In genomic region chr19:47888037-47888436, GRCm38 (mm10) we compare ENCODE assay signal across 25 mouse cellular contexts. TPM values are rescaled to one million over a fixed set of nuclear protein-coding genes. Genes with fewer than 3 reads are reported as not detected.
A peak's percentile ranks its signal among the peaks of the same experiment; 100 is the strongest.
DNase-seq lines count a peak whose midpoint lies in the region; ATAC-seq and TF ChIP-seq lines count a peak whose summit lies in the region.
"Had no signal": no experiment of that assay in that cellular context is flagged by ENCODE, and none has a peak within 500 bp of the region (broad histone marks: within the 10 kb centered on the region; RNA-seq: fewer than 3 reads in every experiment).

No protein-coding gene starts in this region.

- H3ac ChIP-seq in myocyte (ENCODE audit: control insufficient read depth, insufficient read length) = no peak overlapping the region

- no peaks in the 10 kb centered on the region for H3K9me3 ChIP-seq in midbrain, embryonic 11.5 days (ENCODE audit: control insufficient read depth, low read length)
- no peaks in the 10 kb centered on the region for H3K9me3 ChIP-seq in midbrain, embryonic 10.5 days (replicated peaks)
- no peaks in the 10 kb centered on the region for H3K9me3 ChIP-seq in embryonic facial prominence, embryonic 10.5 days
- H3K9me3 ChIP-seq in forebrain, embryonic 10.5 days = no peaks in the 10 kb centered on the region
- H3K9me3 ChIP-seq: embryonic facial prominence, embryonic 13.5 days; forebrain, embryonic 13.5 days; heart, embryonic 12.5 days; liver, embryonic 13.5 days had no signal

- H3K4me1 ChIP-seq in midbrain, embryonic 11.5 days (ENCODE audit: control insufficient read depth, insufficient read depth, low read length) = no peaks in the 10 kb centered on the region
- H3K4me1 ChIP-seq in midbrain, embryonic 10.5 days = peaks cover 8% of the 10 kb centered on the region; the same call in 1 of the 2 replicates
- H3K4me1 ChIP-seq in embryonic facial prominence, embryonic 10.5 days = peaks cover 13% of the 10 kb centered on the region
- peaks cover 4% of the 10 kb centered on the region; the same call in 1 of the 2 replicates for H3K4me1 ChIP-seq in forebrain, embryonic 10.5 days
- H3K4me1 ChIP-seq: forebrain, embryonic 13.5 days; liver, embryonic 13.5 days had no signal

- no peak overlapping the region for H3K27ac ChIP-seq in midbrain, embryonic 11.5 days (ENCODE audit: low read depth, low read length)
- H3K27ac ChIP-seq in midbrain, embryonic 10.5 days (replicated peaks) = no peak overlapping the region
- H3K27ac ChIP-seq in embryonic facial prominence, embryonic 10.5 days (replicated peaks) = no peak overlapping the region
- no peak overlapping the region for H3K27ac ChIP-seq in forebrain, embryonic 10.5 days
- H3K27ac ChIP-seq: embryonic facial prominence, embryonic 13.5 days; forebrain, embryonic 13.5 days; hindbrain, embryonic 14.5 days; left cerebral cortex, adult 2 months; liver, embryonic 13.5 days had no signal

- ATAC-seq in midbrain, embryonic 11.5 days (ENCODE audit: low FRiP score) = no peak
- peak; percentile 33 for ATAC-seq in CD4-positive, CD25-positive, alpha-beta regulatory T cell, adult 4 months
- ATAC-seq: midbrain, embryonic 16.5 days had no signal

- no peaks in the 10 kb centered on the region for H3K27me3 ChIP-seq in midbrain, embryonic 11.5 days (ENCODE audit: control insufficient read depth, insufficient read depth, low read length)
- H3K27me3 ChIP-seq in midbrain, embryonic 10.5 days (ENCODE audit: low read depth, poor library complexity, severe bottlenecking) = no peaks in the 10 kb centered on the region
- no peaks in the 10 kb centered on the region for H3K27me3 ChIP-seq in myocyte (ENCODE audit: control insufficient read depth, insufficient read depth, insufficient read length)
- no peaks in the 10 kb centered on the region for H3K27me3 ChIP-seq in embryonic facial prominence, embryonic 10.5 days (replicated peaks; ENCODE audit: low read depth, poor library complexity, severe bottlenecking)
- H3K27me3 ChIP-seq in forebrain, embryonic 10.5 days (ENCODE audit: poor library complexity, severe bottlenecking) = no peaks in the 10 kb centered on the region
- H3K27me3 ChIP-seq: embryonic facial prominence, embryonic 13.5 days; forebrain, embryonic 13.5 days; heart, embryonic 12.5 days; liver, embryonic 13.5 days had no signal

- TF ChIP-seq POLR2A in myocyte (IDR thresholded peaks at IDR 0.05; ENCODE audit: insufficient read length, low read depth) = no peak

- H3K4me3 ChIP-seq in midbrain, embryonic 11.5 days (ENCODE audit: low read depth, low read length) = no peak overlapping the region
- no peak overlapping the region for H3K4me3 ChIP-seq in midbrain, embryonic 10.5 days
- no peak overlapping the region for H3K4me3 ChIP-seq in myocyte
- H3K4me3 ChIP-seq in embryonic facial prominence, embryonic 10.5 days = no peak overlapping the region
- H3K4me3 ChIP-seq in forebrain, embryonic 10.5 days = no peak overlapping the region
- H3K4me3 ChIP-seq: embryonic facial prominence, embryonic 13.5 days; erythroblast, embryonic 14.5 days; forebrain, embryonic 13.5 days; heart, embryonic 12.5 days; left cerebral cortex, adult 2 months; liver, embryonic 13.5 days had no signal

- no peak overlapping the region for H3K9ac ChIP-seq in midbrain, embryonic 11.5 days (ENCODE audit: low read length)
- H3K9ac ChIP-seq: embryonic facial prominence, embryonic 13.5 days; forebrain, embryonic 13.5 days; heart, embryonic 12.5 days; hindbrain, embryonic 14.5 days; liver, embryonic 13.5 days had no signal

- no peaks in the 10 kb centered on the region for H3K79me2 ChIP-seq in myocyte (ENCODE audit: control insufficient read depth, insufficient read depth)

- no peaks in the 10 kb centered on the region for H3K36me3 ChIP-seq in midbrain, embryonic 11.5 days (ENCODE audit: control insufficient read depth, insufficient read depth, low read length)
- H3K36me3 ChIP-seq in midbrain, embryonic 10.5 days = peaks cover under 1% of the 10 kb centered on the region; the same call in 1 of the 2 replicates
- peaks cover 1% of the 10 kb centered on the region for H3K36me3 ChIP-seq in myocyte (ENCODE audit: control insufficient read depth, insufficient read depth)
- H3K36me3 ChIP-seq in embryonic facial prominence, embryonic 10.5 days (replicated peaks) = peaks cover 6% of the 10 kb centered on the region
- H3K36me3 ChIP-seq in forebrain, embryonic 10.5 days (replicated peaks) = peaks cover 4% of the 10 kb centered on the region
- H3K36me3 ChIP-seq: liver, embryonic 13.5 days had no signal

- H3K4me2 ChIP-seq in midbrain, embryonic 11.5 days = no peak overlapping the region
- H3K4me2 ChIP-seq in myocyte (ENCODE audit: low read depth) = peak overlapping the region; percentile 27
- H3K4me2 ChIP-seq: embryonic facial prominence, embryonic 13.5 days; forebrain, embryonic 13.5 days; heart, embryonic 12.5 days; hindbrain, embryonic 14.5 days; liver, embryonic 13.5 days had no signal

- WGBS in midbrain, embryonic 11.5 days = 93% methylated on average over 8 of the region's 8 CpGs
- WGBS in midbrain, embryonic 10.5 days = 96% methylated on average over 8 of the region's 8 CpGs
- WGBS in embryonic facial prominence, embryonic 10.5 days = 95% methylated on average over 8 of the region's 8 CpGs
- WGBS in forebrain, embryonic 10.5 days = 93% methylated on average over 8 of the region's 8 CpGs

- peak; percentile 4 for DNase-seq in midbrain, embryonic 11.5 days (ENCODE audit: low spot score, missing footprints)
- DNase-seq in midbrain, embryonic 10.5 days (ENCODE audit: low spot score) = no peak
- peak; percentile 86 to 87 for DNase-seq in spleen, postnatal 36 days (ENCODE audit: low spot score in 2 of 2)
- no peak for DNase-seq in embryonic facial prominence, embryonic 10.5 days (ENCODE audit: low spot score)
- DNase-seq in kidney, adult 9 months = no peak
- no peak for DNase-seq in forebrain, embryonic 10.5 days (ENCODE audit: extremely low spot score, low spot score)
- DNase-seq: adrenal gland, adult 2 months; cerebellum, adult 11-12 months; kidney, postnatal 10 days; liver, embryonic 13.5 days; lung, adult 2 months; retina, postnatal 1 day had no signal

TF ChIP-seq in myocyte, 11 proteins besides CTCF, POLR2A, EP300 and RAD21 (continues in another document):
- no peak for TF ChIP-seq SRF (IDR thresholded peaks at IDR 0.05; ENCODE audit: control insufficient read depth, insufficient read length, low read depth)
- TF ChIP-seq MYOD1 (IDR thresholded peaks at IDR 0.05; ENCODE audit: control insufficient read depth in 1 of 3, insufficient read length in 2 of 3, low read depth in 2 of 3) = no peak
- TF ChIP-seq CEBPB (IDR thresholded peaks at IDR 0.05; ENCODE audit: insufficient read depth, poor library complexity, severe bottlenecking) = no peak
- no peak for TF ChIP-seq MYOG (IDR thresholded peaks at IDR 0.05; ENCODE audit: control insufficient read depth in 1 of 3, insufficient read depth in 1 of 3, insufficient read length in 2 of 3, low read depth in 2 of 3)
- TF ChIP-seq USF1 (IDR thresholded peaks at IDR 0.05; ENCODE audit: low read depth) = no peak

RNA-seq across cellular contexts. Expression of gene Gsto2, which starts 22.7 kb away (rescaled TPM):
- 1.4 and 1.8 TPM in 2 replicates for polyA plus RNA-seq in midbrain, embryonic 11.5 days (2014; fragmentation: Nextera tagmentation; extraction: Ambion mirVana)
- 1.4 and 1.6 TPM in 2 replicates for polyA plus RNA-seq in midbrain, embryonic 10.5 days (2016; fragmentation: Nextera tagmentation; extraction: Ambion mirVana)
- polyA plus RNA-seq in CD4-positive, CD25-positive, alpha-beta regulatory T cell, adult 4 months (2017; shearing (Covaris generic)) = under 1 TPM in 1 of 2 experiments, not detected in 1; 0.95 TPM
- 5.7 TPM for polyA plus RNA-seq in myocyte (2012; fragmentation: generic; extraction: Trizol)
- polyA plus RNA-seq in embryonic facial prominence, embryonic 10.5 days (2016; fragmentation: Nextera tagmentation; extraction: Ambion mirVana) = 0.74 and 1.0 TPM in 2 replicates
- 0.76 and 0.81 TPM in 2 replicates for polyA plus RNA-seq in forebrain, embryonic 10.5 days (2016; fragmentation: Nextera tagmentation; extraction: Ambion mirVana)
- polyA plus RNA-seq: erythroblast, embryonic 14.5 days had no signal

RNA-seq across cellular contexts. Expression of gene Cfap43, which starts 31.1 kb away (rescaled TPM):
- polyA plus RNA-seq in midbrain, embryonic 11.5 days (2014; fragmentation: Nextera tagmentation; extraction: Ambion mirVana) = 0.05 and 0.07 TPM in 2 replicates
- 0.06 and 0.09 TPM in 2 replicates for polyA plus RNA-seq in midbrain, embryonic 10.5 days (2016; fragmentation: Nextera tagmentation; extraction: Ambion mirVana)
- polyA plus RNA-seq in CD4-positive, CD25-positive, alpha-beta regulatory T cell, adult 4 months (2017; shearing (Covaris generic)) = under 1 TPM; 0.10 to 0.75 TPM
- polyA plus RNA-seq in myocyte (2012; fragmentation: generic; extraction: Trizol) = 0.02 TPM
- 0.02 and 0.08 TPM in 2 replicates for polyA plus RNA-seq in embryonic facial prominence, embryonic 10.5 days (2016; fragmentation: Nextera tagmentation; extraction: Ambion mirVana)
- polyA plus RNA-seq in forebrain, embryonic 10.5 days (2016; fragmentation: Nextera tagmentation; extraction: Ambion mirVana) = 0.05 and 0.06 TPM in 2 replicates
- polyA plus RNA-seq: adrenal gland, adult 2 months; erythroblast, embryonic 14.5 days; kidney, adult 2 months had no signal

RNA-seq across cellular contexts. Expression of gene Itprip, which starts 31.1 kb away (rescaled TPM):
- 11.8 and 13.2 TPM in 2 replicates for polyA plus RNA-seq in midbrain, embryonic 11.5 days (2014; fragmentation: Nextera tagmentation; extraction: Ambion mirVana)
- polyA plus RNA-seq in midbrain, embryonic 10.5 days (2016; fragmentation: Nextera tagmentation; extraction: Ambion mirVana) = 21.7 and 22.9 TPM in 2 replicates
- 10 to 100 TPM; 10.5 to 12.7 TPM for polyA plus RNA-seq in CD4-positive, CD25-positive, alpha-beta regulatory T cell, adult 4 months (2017; shearing (Covaris generic))
- 54.1 TPM for polyA plus RNA-seq in myocyte (2012; fragmentation: generic; extraction: Trizol)
- 19.9 and 21.4 TPM in 2 replicates for polyA plus RNA-seq in embryonic facial prominence, embryonic 10.5 days (2016; fragmentation: Nextera tagmentation; extraction: Ambion mirVana)
- 21.2 and 21.9 TPM in 2 replicates for polyA plus RNA-seq in forebrain, embryonic 10.5 days (2016; fragmentation: Nextera tagmentation; extraction: Ambion mirVana)

RNA-seq across cellular contexts. Expression of gene Gsto1, which starts 33.3 kb away (rescaled TPM):
- polyA plus RNA-seq in midbrain, embryonic 11.5 days (2014; fragmentation: Nextera tagmentation; extraction: Ambion mirVana) = 78.9 and 81.1 TPM in 2 replicates
- 78.1 and 92.2 TPM in 2 replicates for polyA plus RNA-seq in midbrain, embryonic 10.5 days (2016; fragmentation: Nextera tagmentation; extraction: Ambion mirVana)
- 10 to 100 TPM; 32.4 to 36.4 TPM for polyA plus RNA-seq in CD4-positive, CD25-positive, alpha-beta regulatory T cell, adult 4 months (2017; shearing (Covaris generic))
- 232 TPM for polyA plus RNA-seq in myocyte (2012; fragmentation: generic; extraction: Trizol)
- polyA plus RNA-seq in embryonic facial prominence, embryonic 10.5 days (2016; fragmentation: Nextera tagmentation; extraction: Ambion mirVana) = 189 and 190 TPM in 2 replicates
- polyA plus RNA-seq in forebrain, embryonic 10.5 days (2016; fragmentation: Nextera tagmentation; extraction: Ambion mirVana) = 115 and 120 TPM in 2 replicates

RNA-seq across cellular contexts. Expression of gene Cfap58, which starts 49.4 kb away (rescaled TPM):
- polyA plus RNA-seq in midbrain, embryonic 11.5 days (2014; fragmentation: Nextera tagmentation; extraction: Ambion mirVana) = 0.14 and 0.20 TPM in 2 replicates
- 0.07 and 0.19 TPM in 2 replicates for polyA plus RNA-seq in midbrain, embryonic 10.5 days (2016; fragmentation: Nextera tagmentation; extraction: Ambion mirVana)
- polyA plus RNA-seq in CD4-positive, CD25-positive, alpha-beta regulatory T cell, adult 4 months (2017; shearing (Covaris generic)) = not detected
- not detected for polyA plus RNA-seq in myocyte (2012; fragmentation: generic; extraction: Trizol)
- polyA plus RNA-seq in embryonic facial prominence, embryonic 10.5 days (2016; fragmentation: Nextera tagmentation; extraction: Ambion mirVana) = not detected in 2 replicates
- 0.06 TPM in 1 of 2 replicates, not detected in the other for polyA plus RNA-seq in forebrain, embryonic 10.5 days (2016; fragmentation: Nextera tagmentation; extraction: Ambion mirVana)
- polyA plus RNA-seq: adrenal gland, adult 2 months; C2C12; erythroblast, embryonic 14.5 days; heart, embryonic 12.5 days; inflammation-experienced regulatory T-cells, adult 6 months; liver, embryonic 13.5 days; urinary bladder, adult 2 months had no signal

Comparison
In these comparisons a context has a peak if more than half of its experiments do, and no peak if none do; other contexts are left out.
1. DNase-seq: peak in midbrain, embryonic 11.5 days (single experiment) and spleen, postnatal 36 days (2 of 2); none in midbrain, embryonic 10.5 days (single experiment), embryonic facial prominence, embryonic 10.5 days (single experiment), kidney, adult 9 months (single experiment) and forebrain, embryonic 10.5 days (single experiment).